Mouse (Mus musculus) heart, postnatal 0 days (tissue): Measurements from ENCODE around the gene Ero1l.

Experiments used
- CTCF ChIP-seq: IDR thresholded peaks from 2 replicates; pipeline ENCODE4 v1.5.1; 2016; ENCODE audit warnings: antibody characterized with exemption, control low read depth, low read depth
- EP300 ChIP-seq: IDR thresholded peaks from 2 replicates; pipeline ENCODE4 v1.6.1; 2016; ENCODE audit warnings: antibody characterized with exemption, low read depth

DNA sequence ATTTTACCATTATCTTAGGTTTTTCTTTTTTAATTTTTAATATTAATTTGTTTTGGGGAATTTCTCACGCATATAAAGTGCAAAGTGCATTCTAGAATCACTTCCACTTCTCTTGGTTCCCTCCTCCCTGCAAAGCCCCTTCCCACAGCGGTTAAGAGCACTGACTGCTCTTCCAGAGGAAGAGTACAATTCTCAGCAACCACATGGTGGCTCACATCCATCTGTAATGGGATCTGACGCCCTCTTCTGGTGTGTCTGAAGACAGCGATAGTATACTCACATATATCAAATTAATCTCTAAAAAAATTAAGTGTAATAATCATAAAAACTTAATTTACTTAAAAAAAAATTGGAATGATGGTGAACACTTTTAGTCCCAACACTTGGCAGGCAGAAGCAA lies 14.2 kb downstream of the Ero1l start:
- TF ChIP-seq CTCF (no peak), EP300 (no peak)
